Mouse (Mus musculus) bone marrow macrophage, adult 2 months (primary cell): ENCODE data around the gene Nek8. TPM values are rescaled to one million over a fixed set of nuclear protein-coding genes. Genes with fewer than 3 reads are reported as not detected.

Source experiments
- H3K27ac ChIP-seq: 2 replicates; pipeline ENCODE4 v1.5.1; 2012; ENCODE audit warnings: low read depth, low read length; ENCODE audit not compliant: insufficient read depth
- H3K4me1 ChIP-seq: 2 replicates; pipeline ENCODE4 v1.6.1; 2012; ENCODE audit warnings: low read length; ENCODE audit not compliant: control insufficient read depth, insufficient read depth
- H3K4me3 ChIP-seq: 2 replicates; pipeline ENCODE4 v1.5.1; 2012; ENCODE audit warnings: mild to moderate bottlenecking, low read length, moderate library complexity; ENCODE audit not compliant: insufficient read depth
- CTCF ChIP-seq: IDR thresholded peaks from 2 replicates; pipeline ENCODE4 v1.5.1; 2012; ENCODE audit warnings: low read depth, mild to moderate bottlenecking, low read length, moderate library complexity
- POLR2A ChIP-seq: IDR thresholded peaks from 2 replicates; pipeline ENCODE4 v1.6.1; 2012; ENCODE audit warnings: mild to moderate bottlenecking, low read depth, low read length, borderline replicate concordance
- polyA plus RNA-seq: library from polyadenylated mRNA; stranded (reverse); fragments of >200 nt; gene quantifications from 2 replicates; pipeline ENCODE4 v1.2.4, GENCODE M21; 2012; ENCODE audit not compliant: missing spikeins, insufficient read depth, insufficient read length

The Nek8 gene
- polyA plus RNA-seq, 1 experiment: 5.2 TPM

- Histone ChIP-seq H3K4me3 (no peak overlapping the region), H3K27ac (no peak overlapping the region), H3K4me1 (peaks cover 34% of the 10 kb centered on the region)
- TF ChIP-seq CTCF: no peak
- TF ChIP-seq POLR2A: no peak
Measured at GRCm38 (mm10) chr11:78129458-78129857, 47.0 kb downstream of the Nek8 start.

- Histone ChIP-seq H3K4me3 (no peak overlapping the region), H3K4me1 (peaks cover 23% of the 10 kb centered on the region), H3K27ac (no peak overlapping the region)
- no peak for TF ChIP-seq POLR2A
- TF ChIP-seq CTCF: no peak
Measured at GRCm38 (mm10) chr11:78126739-78127138, 49.7 kb downstream of the Nek8 start.

GRCm38 (mm10) chr11:78125691-78126090 is 50.8 kb downstream of the Nek8 start:
- H3K4me3 ChIP-seq: no peak overlapping the region
- TF ChIP-seq POLR2A: no peak
- TF ChIP-seq CTCF: no peak
- H3K4me1 ChIP-seq: peaks cover 23% of the 10 kb centered on the region
- H3K27ac ChIP-seq: no peak overlapping the region

GRCm38 (mm10) chr11:78123782-78124181 is 52.7 kb downstream of the Nek8 start:
- H3K27ac ChIP-seq: no peak overlapping the region
- no peak overlapping the region for H3K4me3 ChIP-seq
- no peak for TF ChIP-seq POLR2A
- H3K4me1 ChIP-seq: peaks cover 38% of the 10 kb centered on the region

GRCm38 (mm10) chr11:78122815-78123214 is 53.7 kb downstream of the Nek8 start:
- TF ChIP-seq POLR2A (no peak), CTCF (no peak)
- peaks cover 45% of the 10 kb centered on the region for H3K4me1 ChIP-seq
- no peak overlapping the region for H3K27ac ChIP-seq
- H3K4me3 ChIP-seq: no peak overlapping the region

- H3K4me3 ChIP-seq: no peak overlapping the region
- H3K4me1 ChIP-seq: peaks cover 32% of the 10 kb centered on the region
- no peak overlapping the region for H3K27ac ChIP-seq
- TF ChIP-seq POLR2A (no peak), CTCF (no peak)
Measured at GRCm38 (mm10) chr11:78121176-78121575, 55.3 kb downstream of the Nek8 start.

- Histone ChIP-seq H3K27ac (no peak overlapping the region), H3K4me3 (no peak overlapping the region), H3K4me1 (peaks cover 30% of the 10 kb centered on the region)
- no peak for TF ChIP-seq CTCF
- no peak for TF ChIP-seq POLR2A
Measured at GRCm38 (mm10) chr11:78119898-78120297, 56.6 kb downstream of the Nek8 start.

GRCm38 (mm10) chr11:78118467-78118866 is 58.0 kb downstream of the Nek8 start:
- Histone ChIP-seq H3K27ac (no peak overlapping the region), H3K4me1 (peaks cover 43% of the 10 kb centered on the region)
- no peak for TF ChIP-seq POLR2A

GRCm38 (mm10) chr11:78116146-78116410 is 60.4 kb downstream of the Nek8 start:
- Histone ChIP-seq H3K4me1 (peaks cover 45% of the 10 kb centered on the region), H3K27ac (no peak overlapping the region), H3K4me3 (no peak overlapping the region)
- TF ChIP-seq POLR2A (no peak), CTCF (no peak)

More at GRCm38 (mm10) chr11:78118467-78118866, 58.0 kb downstream of the Nek8 start:
- no peak overlapping the region for H3K4me3 ChIP-seq

Other genes starting within 250 kb of the Nek8 start
- 0.24 TPM in 1 of 2 replicates, not detected in the other for gene Sez6, start 245.9 kb downstream of the Nek8 start, polyA plus RNA-seq
- gene Phf12, start 193.9 kb downstream of the Nek8 start, polyA plus RNA-seq: 42.5 and 47.8 TPM in 2 replicates
- 2.8 and 3.5 TPM in 2 replicates for gene Dhrs13, start 144.4 kb downstream of the Nek8 start, polyA plus RNA-seq
- gene Flot2, start 138.7 kb downstream of the Nek8 start, polyA plus RNA-seq: 59.0 and 64.0 TPM in 2 replicates
- 18.4 and 19.5 TPM in 2 replicates for gene Eral1, start 96.3 kb downstream of the Nek8 start, polyA plus RNA-seq
- 9.7 and 11.4 TPM in 2 replicates for gene Fam222b, start 82.0 kb downstream of the Nek8 start, polyA plus RNA-seq
- 0.68 TPM in 1 of 2 replicates, not detected in the other for gene Traf4, start 11.1 kb downstream of the Nek8 start, polyA plus RNA-seq
- gene Tlcd1, start within 50 bp of the Nek8 start, polyA plus RNA-seq: 2.2 and 2.5 TPM in 2 replicates
- 867 and 1,013 TPM in 2 replicates for gene Rpl23a, start 6.9 kb upstream of the Nek8 start, polyA plus RNA-seq
- gene Rab34, start 11.8 kb upstream of the Nek8 start, polyA plus RNA-seq: 28.8 and 30.5 TPM in 2 replicates
- 0.92 TPM in 1 of 2 replicates, not detected in the other for gene Proca1, start 16.7 kb upstream of the Nek8 start, polyA plus RNA-seq
- gene Sdf2, start 69.1 kb upstream of the Nek8 start, polyA plus RNA-seq: 83.1 and 103 TPM in 2 replicates
- 33.6 and 39.1 TPM in 2 replicates for gene Supt6, start 69.3 kb upstream of the Nek8 start, polyA plus RNA-seq
- gene 2610507B11Rik, start 85.1 kb upstream of the Nek8 start, polyA plus RNA-seq: 168 and 187 TPM in 2 replicates
- 3.5 and 4.4 TPM in 2 replicates for gene BC030499, start 114.2 kb upstream of the Nek8 start, polyA plus RNA-seq
- 19.3 and 28.1 TPM in 2 replicates for gene Spag5, start 124.9 kb upstream of the Nek8 start, polyA plus RNA-seq
- 21.9 and 31.0 TPM in 2 replicates for gene Aldoc, start 146.3 kb upstream of the Nek8 start, polyA plus RNA-seq
- 80.8 and 85.9 TPM in 2 replicates for gene Pigs, start 151.7 kb upstream of the Nek8 start, polyA plus RNA-seq
- 35.5 and 38.5 TPM in 2 replicates for gene Unc119, start 166.8 kb upstream of the Nek8 start, polyA plus RNA-seq
- not detected in 2 replicates for gene Foxn1, start 209.9 kb upstream of the Nek8 start, polyA plus RNA-seq
- 0.99 and 1.2 TPM in 2 replicates for gene Slc13a2, start 245.5 kb upstream of the Nek8 start, polyA plus RNA-seq